Mouse (Mus musculus) myocyte (in vitro differentiated cells): ENCODE measurements around the gene Ccndbp1. TPM values are rescaled to one million over a fixed set of nuclear protein-coding genes. Genes with fewer than 3 reads are reported as not detected.

Experiments
- polyA plus RNA-seq: library from polyadenylated mRNA; unstranded; fragments of >200 nt; fragmentation: generic; extraction: Trizol; gene quantifications from one replicate; pipeline ENCODE4 v1.2.1, GENCODE M21; 2012; ENCODE audit warnings: missing spikeins

Ccndbp1 gene
- polyA plus RNA-seq, 1 experiment, result 48.4 TPM

Other genes with a start within 250 kb of the Ccndbp1 start
- gene Cdan1, start 158.3 kb upstream of the Ccndbp1 start, polyA plus RNA-seq, result 5.0 TPM
- 2.4 TPM for gene Ttbk2, start 157.8 kb upstream of the Ccndbp1 start, polyA plus RNA-seq
- gene Ubr1, start 37.7 kb upstream of the Ccndbp1 start, polyA plus RNA-seq, result 5.8 TPM
- gene Tmem62, start 31.4 kb upstream of the Ccndbp1 start, polyA plus RNA-seq, result 11.3 TPM
- gene Epb42, start 28.7 kb downstream of the Ccndbp1 start, polyA plus RNA-seq, result not detected
- gene Tgm5, start 77.4 kb downstream of the Ccndbp1 start, polyA plus RNA-seq, result 0.54 TPM
- not detected for gene Tgm7, start 101.4 kb downstream of the Ccndbp1 start, polyA plus RNA-seq
- 1.5 TPM for gene Adal, start 132.0 kb downstream of the Ccndbp1 start, polyA plus RNA-seq
- gene Lcmt2, start 132.2 kb downstream of the Ccndbp1 start, polyA plus RNA-seq, result 2.9 TPM
- 12.7 TPM for gene Tubgcp4, start 162.3 kb downstream of the Ccndbp1 start, polyA plus RNA-seq
- 3.2 TPM for gene Zscan29, start 162.7 kb downstream of the Ccndbp1 start, polyA plus RNA-seq